Mouse (Mus musculus): Measurements from ENCODE around the gene Atp6v0b. TPM values are rescaled to one million over a fixed set of nuclear protein-coding genes. Genes with fewer than 3 reads are reported as not detected.

Gene Atp6v0b
- 333 and 349 TPM in 2 replicates for polyA plus RNA-seq (2015; fragmentation: Nextera tagmentation; extraction: Ambion mirVana)

GRCm38 (mm10) chr4:117887133-117887532 lies at the start of gene Atp6v0b:
Gene Atp6v0b (minus strand): TSS chr4:117887333.
- Histone ChIP-seq H3K27ac (no peak within 1 kb of the TSS), H3K4me1 (peaks cover 50% of the 10 kb centered on the region), H3K27me3 (no peaks in the 10 kb centered on the region), H3K36me3 (ENCODE audit: poor library complexity, severe bottlenecking) (peaks cover 40% of the 10 kb centered on the region), H3K9ac (peak within 1 kb of the TSS; percentile 93), H3K4me2 (peak within 1 kb of the TSS; percentile 88), H3K4me3 (peak within 1 kb of the TSS; percentile 92), H3K9me3 (replicated peaks) (no peaks in the 10 kb centered on the region)
- ATAC-seq = peak; percentile 89
- WGBS = under 1% methylated on average over 37 of the region's 37 CpGs

DNA sequence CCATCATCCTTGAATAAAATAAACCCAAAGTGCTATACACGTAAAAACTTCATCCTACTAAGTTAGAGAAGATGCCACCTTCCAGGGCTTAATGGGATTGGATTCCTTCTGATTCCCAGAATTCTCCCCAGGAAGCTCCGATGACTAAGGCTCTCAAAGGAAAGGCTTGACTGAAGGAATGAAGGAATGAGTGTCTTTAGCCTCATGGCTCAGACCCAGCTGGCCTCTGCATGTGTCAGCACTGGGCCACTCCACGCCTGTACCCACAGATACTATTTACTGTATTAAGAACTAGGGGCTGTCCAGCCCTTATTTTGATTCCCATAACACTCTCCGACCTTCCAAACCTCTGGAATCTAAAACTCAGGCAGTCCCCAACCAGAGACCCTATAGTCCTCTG lies 46.9 kb upstream of the Atp6v0b start:
- no peak overlapping the region for H3K4me3 ChIP-seq
- H3K27ac ChIP-seq = no peak overlapping the region
- H3K9ac ChIP-seq = no peak overlapping the region
- H3K9me3 ChIP-seq (replicated peaks) = no peaks in the 10 kb centered on the region
- no peak overlapping the region for H3K4me2 ChIP-seq
- peaks cover 12% of the 10 kb centered on the region for H3K4me1 ChIP-seq
- ATAC-seq = no peak
- peaks cover 11% of the 10 kb centered on the region for H3K36me3 ChIP-seq (ENCODE audit: poor library complexity, severe bottlenecking)
- 84% methylated on average over 4 of the region's 4 CpGs for WGBS
- peaks cover 15% of the 10 kb centered on the region for H3K27me3 ChIP-seq

- peaks cover 10% of the 10 kb centered on the region for H3K36me3 ChIP-seq (ENCODE audit: poor library complexity, severe bottlenecking)
- H3K4me1 ChIP-seq = peaks cover 20% of the 10 kb centered on the region
- H3K4me3 ChIP-seq = no peak overlapping the region
- H3K27me3 ChIP-seq = peaks cover 24% of the 10 kb centered on the region
- no peaks in the 10 kb centered on the region for H3K9me3 ChIP-seq (replicated peaks)
- 88% methylated on average over 5 of the region's 5 CpGs for WGBS
- H3K4me2 ChIP-seq = no peak overlapping the region
- H3K9ac ChIP-seq = no peak overlapping the region
- H3K27ac ChIP-seq = no peak overlapping the region
- ATAC-seq = no peak
These were observed 46.1 kb upstream of the Atp6v0b start for GRCm38 (mm10) chr4:117933248-117933647.

- peaks cover 37% of the 10 kb centered on the region for H3K4me1 ChIP-seq
- H3K9me3 ChIP-seq (replicated peaks) = no peaks in the 10 kb centered on the region
- H3K4me2 ChIP-seq = peak within 1 kb of the TSS; percentile 63
- peak within 1 kb of the TSS; percentile 54 for H3K9ac ChIP-seq
- peak; percentile 14; the same call in 1 of the 2 replicates for ATAC-seq
- H3K27ac ChIP-seq = no peak within 1 kb of the TSS
- H3K4me3 ChIP-seq = peak within 1 kb of the TSS; percentile 35
- H3K36me3 ChIP-seq (ENCODE audit: poor library complexity, severe bottlenecking) = peaks cover 10% of the 10 kb centered on the region; the same call in 1 of the 2 replicates
- H3K27me3 ChIP-seq = peaks cover 59% of the 10 kb centered on the region
- under 1% methylated on average over 33 of the region's 33 CpGs for WGBS
These were observed 42.3 kb upstream of the Atp6v0b start, which contains the start of gene Artn for GRCm38 (mm10) chr4:117929391-117929881. Gene Artn (minus strand): TSS chr4:117929763.

DNA sequence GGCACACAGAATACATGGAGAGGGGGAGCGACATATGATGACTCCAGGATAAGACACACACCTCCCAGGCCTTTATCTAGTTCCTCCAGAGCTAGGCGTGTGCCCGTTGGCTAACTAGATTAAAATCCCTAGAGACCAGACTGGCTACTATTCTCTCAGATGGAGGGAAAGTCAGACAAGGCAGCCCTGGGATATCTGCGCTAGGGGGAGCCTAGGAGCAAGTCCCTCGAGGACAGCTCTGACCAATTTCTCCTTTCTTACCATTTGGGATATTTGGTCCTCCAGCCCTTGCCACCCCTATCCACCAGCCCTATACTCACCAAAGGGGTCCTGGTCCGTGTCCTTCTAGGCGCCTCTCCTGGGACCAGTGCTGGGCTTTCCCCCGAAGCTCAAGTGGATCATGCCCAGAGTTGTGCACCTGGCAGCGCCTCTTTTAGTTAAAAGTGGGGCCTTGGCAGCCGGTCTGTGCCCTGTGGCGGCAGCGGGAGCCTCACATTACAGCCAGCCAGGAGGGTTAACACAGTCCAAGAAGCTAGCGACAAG lies 41.6 kb upstream of the Atp6v0b start:
- WGBS = 3% methylated on average over 13 of the region's 13 CpGs
- peaks cover 66% of the 10 kb centered on the region for H3K27me3 ChIP-seq
- H3K9ac ChIP-seq = peak overlapping the region; percentile 54; the same call in 1 of the 2 replicates
- no peak overlapping the region for H3K27ac ChIP-seq
- H3K4me2 ChIP-seq = peak overlapping the region; percentile 63
- H3K9me3 ChIP-seq (replicated peaks) = no peaks in the 10 kb centered on the region
- H3K4me1 ChIP-seq = peaks cover 37% of the 10 kb centered on the region
- peak overlapping the region; percentile 35 for H3K4me3 ChIP-seq
- H3K36me3 ChIP-seq (ENCODE audit: poor library complexity, severe bottlenecking) = peaks cover 10% of the 10 kb centered on the region; the same call in 1 of the 2 replicates
- ATAC-seq = peak; percentile 19; the same call in 1 of the 2 replicates

DNA sequence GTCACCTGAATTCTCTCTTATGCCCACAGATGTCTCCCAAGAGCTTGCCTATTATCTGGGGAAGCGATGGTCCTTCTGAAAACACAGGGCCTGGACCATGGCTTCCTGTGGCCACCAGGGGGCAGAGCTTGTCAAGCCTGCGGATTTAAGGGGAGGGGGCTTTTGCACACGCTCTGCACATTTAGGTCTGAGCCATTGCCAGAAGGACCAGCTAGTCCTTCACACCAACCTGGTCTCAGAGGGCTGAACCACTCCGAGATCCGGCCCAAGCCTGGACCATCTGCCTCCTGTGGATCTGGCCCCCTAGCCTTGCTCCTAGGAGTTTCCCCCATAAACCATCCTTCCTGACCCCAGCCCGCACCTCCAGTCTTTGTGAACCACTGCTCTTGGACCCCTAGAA lies 41.1 kb upstream of the Atp6v0b start:
- ATAC-seq = peak; percentile 33
- Histone ChIP-seq H3K27me3 (peaks cover 66% of the 10 kb centered on the region), H3K36me3 (ENCODE audit: poor library complexity, severe bottlenecking) (peaks cover 10% of the 10 kb centered on the region; the same call in 1 of the 2 replicates), H3K4me3 (no peak overlapping the region), H3K9me3 (replicated peaks) (no peaks in the 10 kb centered on the region), H3K27ac (no peak overlapping the region), H3K4me1 (peaks cover 37% of the 10 kb centered on the region), H3K4me2 (no peak overlapping the region; the same call in 1 of the 2 replicates), H3K9ac (no peak overlapping the region)
- WGBS = 16% methylated on average over 6 of the region's 6 CpGs

DNA sequence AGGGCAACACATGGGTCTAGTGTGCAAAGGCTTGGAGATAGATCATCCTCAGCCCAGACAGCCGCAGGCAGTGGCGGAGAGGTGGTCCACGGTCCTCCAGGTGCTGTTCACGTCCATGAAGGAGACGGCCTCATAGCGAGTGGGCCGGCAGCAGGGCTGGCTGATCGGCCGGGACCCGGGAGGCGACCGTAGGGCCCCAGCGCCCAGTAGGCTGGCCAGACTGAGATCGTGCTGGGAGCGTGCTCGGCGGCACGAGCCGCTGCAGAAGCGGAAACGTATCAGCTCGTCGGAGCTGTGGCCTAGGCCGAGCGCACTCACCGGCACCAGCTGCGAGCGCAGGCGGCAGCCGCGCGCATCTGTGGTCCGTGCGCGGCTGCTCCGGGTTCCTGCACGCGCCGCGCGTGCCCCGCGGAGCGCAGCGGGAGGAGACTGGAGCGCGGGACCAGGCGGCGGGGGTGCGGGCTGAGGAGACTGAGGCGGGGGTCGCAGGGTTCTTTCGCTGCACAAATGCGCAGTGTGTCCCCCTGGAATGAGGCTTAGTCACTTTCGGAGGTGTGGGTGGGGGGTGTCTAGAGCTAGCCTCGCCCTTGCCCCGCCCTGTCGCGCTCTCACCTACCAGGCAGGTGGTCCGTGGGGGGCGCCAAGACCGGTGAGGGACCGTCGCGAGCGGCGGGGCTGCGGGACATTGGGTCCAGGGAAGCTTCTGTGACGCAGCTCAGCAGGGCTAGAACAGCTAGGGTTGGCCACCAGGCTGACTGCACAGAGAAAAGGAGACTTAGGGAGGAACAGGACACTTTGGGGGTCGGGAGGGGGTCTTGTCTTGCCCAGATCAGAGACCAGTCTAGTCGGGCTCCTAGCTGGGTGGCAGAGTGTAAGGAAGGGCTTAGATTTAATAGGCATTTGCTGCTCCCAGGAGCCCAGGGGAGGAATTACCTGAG lies 39.7 kb upstream of the Atp6v0b start:
- no peak overlapping the region for H3K27ac ChIP-seq
- under 1% methylated on average over 71 of the region's 71 CpGs for WGBS
- no peaks in the 10 kb centered on the region for H3K9me3 ChIP-seq (replicated peaks)
- peaks cover 37% of the 10 kb centered on the region for H3K4me1 ChIP-seq
- peak overlapping the region; percentile 85 for H3K4me2 ChIP-seq
- H3K36me3 ChIP-seq (ENCODE audit: poor library complexity, severe bottlenecking) = no peaks in the 10 kb centered on the region
- peak overlapping the region; percentile 47 for H3K4me3 ChIP-seq
- ATAC-seq = peak; percentile 67
- peaks cover 70% of the 10 kb centered on the region for H3K27me3 ChIP-seq
- peak overlapping the region; percentile 67 for H3K9ac ChIP-seq

GRCm38 (mm10) chr4:117924916-117925315 lies 37.8 kb upstream of the Atp6v0b start:
- 74% methylated on average over 4 of the region's 6 CpGs for WGBS
- H3K27ac ChIP-seq = no peak overlapping the region
- peaks cover 34% of the 10 kb centered on the region for H3K4me1 ChIP-seq
- no peak overlapping the region for H3K4me2 ChIP-seq
- ATAC-seq = no peak
- no peaks in the 10 kb centered on the region for H3K9me3 ChIP-seq (replicated peaks)
- H3K4me3 ChIP-seq = no peak overlapping the region
- H3K27me3 ChIP-seq = peaks cover 63% of the 10 kb centered on the region
- no peak overlapping the region for H3K9ac ChIP-seq
- no peaks in the 10 kb centered on the region for H3K36me3 ChIP-seq (ENCODE audit: poor library complexity, severe bottlenecking)

DNA sequence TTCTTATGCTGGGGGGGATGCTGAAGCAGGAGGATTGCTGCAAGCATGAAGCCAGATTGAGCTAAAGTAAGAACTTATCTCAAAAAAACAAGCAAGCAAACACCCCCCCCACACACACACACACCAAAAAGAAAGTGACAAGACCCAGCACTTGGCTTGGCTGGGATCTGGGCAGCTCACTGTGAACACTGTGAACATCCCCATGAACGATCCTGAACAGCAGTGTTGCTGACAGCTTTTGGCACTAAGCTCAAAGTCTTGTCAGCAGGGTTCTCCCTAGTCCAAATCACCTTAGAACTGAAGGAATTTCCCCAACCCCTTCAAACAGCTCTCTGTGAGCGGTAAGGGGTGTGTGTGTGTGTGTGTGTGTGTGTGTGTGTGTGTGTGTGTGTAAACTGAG lies 36.3 kb upstream of the Atp6v0b start:
- Histone ChIP-seq H3K27me3 (peaks cover 49% of the 10 kb centered on the region), H3K27ac (no peak overlapping the region), H3K9me3 (replicated peaks) (no peaks in the 10 kb centered on the region), H3K4me1 (peaks cover 19% of the 10 kb centered on the region), H3K9ac (no peak overlapping the region), H3K4me3 (no peak overlapping the region), H3K4me2 (no peak overlapping the region), H3K36me3 (ENCODE audit: poor library complexity, severe bottlenecking) (no peaks in the 10 kb centered on the region)
- ATAC-seq = no peak
- WGBS = 48% methylated on average over 2 of the region's 2 CpGs

DNA sequence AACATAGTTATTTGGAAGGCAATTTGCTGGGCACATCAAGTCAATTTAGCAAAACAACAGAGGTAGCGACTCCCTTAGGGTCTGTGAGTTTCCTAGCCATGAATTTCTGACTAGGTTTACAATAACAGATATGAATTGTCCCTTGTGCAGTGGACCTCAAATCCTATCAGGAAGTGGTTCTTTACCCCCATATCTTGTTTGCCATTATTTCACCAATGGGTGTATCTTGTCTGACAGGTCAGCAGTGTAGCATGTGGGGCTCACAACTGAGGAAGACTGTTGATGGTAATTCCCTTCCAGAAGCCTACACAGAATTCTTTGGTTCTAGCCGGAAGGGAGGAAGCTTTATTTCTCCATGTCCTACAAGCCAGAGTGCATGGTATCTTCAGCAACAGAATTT lies 34.2 kb upstream of the Atp6v0b start:
- no peak overlapping the region for H3K4me3 ChIP-seq
- no peaks in the 10 kb centered on the region for H3K9me3 ChIP-seq (replicated peaks)
- H3K9ac ChIP-seq = no peak overlapping the region
- H3K36me3 ChIP-seq (ENCODE audit: poor library complexity, severe bottlenecking) = no peaks in the 10 kb centered on the region
- no peak overlapping the region for H3K4me2 ChIP-seq
- H3K4me1 ChIP-seq = peaks cover under 1% of the 10 kb centered on the region
- WGBS = 90% methylated on average over 2 of the region's 2 CpGs
- H3K27me3 ChIP-seq = peaks cover 28% of the 10 kb centered on the region
- ATAC-seq = no peak
- no peak overlapping the region for H3K27ac ChIP-seq

GRCm38 (mm10) chr4:117918762-117919161 lies 31.6 kb upstream of the Atp6v0b start:
- peaks cover 14% of the 10 kb centered on the region for H3K4me1 ChIP-seq
- no peaks in the 10 kb centered on the region for H3K9me3 ChIP-seq (replicated peaks)
- no peak overlapping the region for H3K27ac ChIP-seq
- no peak overlapping the region for H3K4me3 ChIP-seq
- H3K9ac ChIP-seq = no peak overlapping the region
- H3K36me3 ChIP-seq (ENCODE audit: poor library complexity, severe bottlenecking) = no peaks in the 10 kb centered on the region
- H3K27me3 ChIP-seq = peaks cover 5% of the 10 kb centered on the region; the same call in 1 of the 2 replicates
- WGBS = 92% methylated on average over 5 of the region's 5 CpGs
- no peak overlapping the region for H3K4me2 ChIP-seq
- no peak for ATAC-seq

- Histone ChIP-seq H3K4me2 (no peak overlapping the region), H3K4me1 (peaks cover 19% of the 10 kb centered on the region), H3K9me3 (replicated peaks) (no peaks in the 10 kb centered on the region), H3K4me3 (no peak overlapping the region), H3K9ac (no peak overlapping the region), H3K27me3 (peaks cover 5% of the 10 kb centered on the region; the same call in 1 of the 2 replicates), H3K27ac (no peak overlapping the region), H3K36me3 (ENCODE audit: poor library complexity, severe bottlenecking) (no peaks in the 10 kb centered on the region)
- ATAC-seq = no peak
- WGBS = 64% methylated on average over 3 of the region's 3 CpGs
These were observed 31.1 kb upstream of the Atp6v0b start for GRCm38 (mm10) chr4:117918261-117918660.

Measured in forebrain, embryonic 13.5 days (tissue).